Mouse (Mus musculus) small intestine, adult 2 months (tissue): ENCODE measurements at regions not wholly inside any gene's neighbourhood (a gene's known extent, or its start where the extent isn't known, plus 50 kb on each side); places are given as distances from the start of the nearest gene placed in this dataset.
A peak's percentile ranks its signal among the peaks of the same experiment; 100 is the strongest.
"Not testable (repeated sequence)": the region's sequence is repeated elsewhere in the genome, so short reads cannot be mapped to it uniquely, and the experiment has no call there.

Experiments
- H3K27ac ChIP-seq: fragments of 200-500 bp; 2 replicates; pipeline ENCODE4 v1.5.1; 2012; ENCODE audit warnings: low read depth, low read length, control low read depth, inconsistent platforms; ENCODE audit not compliant: insufficient read depth
- H3K27me3 ChIP-seq: fragments of 200-500 bp; 2 replicates; pipeline ENCODE4 v1.6.1; 2012; ENCODE audit warnings: mild to moderate bottlenecking, moderate library complexity, low read length, inconsistent platforms; ENCODE audit not compliant: control insufficient read depth, insufficient read depth
- H3K36me3 ChIP-seq: fragments of 200-500 bp; 2 replicates; pipeline ENCODE4 v1.6.1; 2012; ENCODE audit warnings: mild to moderate bottlenecking, low read length, control low read depth, inconsistent platforms; ENCODE audit not compliant: control insufficient read depth, insufficient read depth
- H3K4me1 ChIP-seq: fragments of 200-500 bp; 2 replicates; pipeline ENCODE4 v1.6.1; 2012; ENCODE audit warnings: low read length, inconsistent platforms, mixed read lengths; ENCODE audit not compliant: control insufficient read depth, insufficient read depth, insufficient read length
- H3K4me3 ChIP-seq: fragments of 200-500 bp; 2 replicates; pipeline ENCODE4 v1.5.1; 2012; ENCODE audit warnings: low read depth, mild to moderate bottlenecking, control low read depth, inconsistent platforms, low read length, moderate library complexity
- CTCF ChIP-seq: fragments of 200-500 bp; IDR thresholded peaks from 2 replicates; pipeline ENCODE4 v1.5.1; 2012; ENCODE audit warnings: low read depth, mild to moderate bottlenecking, control low read depth, inconsistent platforms, low read length, moderate library complexity, mixed read lengths; ENCODE audit not compliant: insufficient replicate concordance, insufficient read length; ENCODE audit errors: extremely low read depth
- POLR2A ChIP-seq: fragments of 200-500 bp; IDR thresholded peaks from 2 replicates; pipeline ENCODE4 v1.6.1; 2012; ENCODE audit warnings: low read depth, mild to moderate bottlenecking, control low read depth, inconsistent platforms, low read length, moderate library complexity
- WGBS: fragments of 180-500 bp; shearing (Covaris S2); methylation state at CpG from one replicate; pipeline ENCODE4 v1.1.7; 2018; 5-methylcytosine and 5-hydroxymethylcytosine counted together

DNA sequence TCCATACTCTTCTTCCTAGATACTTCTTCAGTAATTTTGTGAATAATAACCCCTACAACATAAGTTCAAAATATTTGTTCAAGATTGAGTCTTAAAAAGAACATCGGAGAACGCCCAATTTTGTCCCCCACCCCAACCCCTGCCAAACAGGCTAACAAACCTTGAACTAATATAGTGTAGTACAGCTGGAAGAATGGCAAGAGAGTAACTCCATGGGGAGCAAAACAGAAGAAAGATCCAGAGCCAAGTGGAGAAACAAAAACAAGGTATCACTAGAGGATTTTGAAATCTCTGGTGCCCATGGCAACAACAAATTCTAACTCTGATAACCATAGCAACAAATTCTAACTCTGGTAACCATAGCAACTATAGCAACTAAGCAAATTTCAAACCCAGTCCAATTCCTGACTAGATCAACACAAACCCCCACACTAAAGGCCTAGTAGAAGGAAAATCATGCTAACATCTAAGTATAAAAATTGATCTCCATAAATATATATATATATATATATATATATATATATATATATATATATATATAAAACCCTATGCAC, 74.2 kb upstream of the Magee2 start:
- WGBS = 85% methylated on average over 2 of the region's 2 CpGs
- TF ChIP-seq POLR2A = no peak

DNA sequence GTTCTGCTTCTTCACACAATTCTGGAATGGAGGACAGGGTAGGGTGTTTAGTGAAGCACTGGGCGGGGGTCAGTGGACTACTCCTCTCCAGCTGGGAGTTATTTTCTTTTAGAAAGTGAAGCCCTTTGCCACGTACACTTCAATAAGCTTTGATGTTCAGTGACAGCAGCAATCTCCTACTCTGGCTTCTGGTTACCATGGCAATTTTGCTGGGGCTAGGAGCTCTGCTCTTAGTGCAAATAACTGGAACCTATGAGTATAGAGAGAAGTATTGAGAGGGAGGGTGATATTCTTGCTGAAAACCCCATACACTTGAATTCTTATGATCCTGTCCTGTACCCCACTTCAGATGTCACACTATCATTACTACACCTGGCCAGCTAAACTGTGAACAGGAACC, 94.5 kb upstream of the Magee2 start:
- H3K36me3 ChIP-seq = no peaks in the 10 kb centered on the region
- H3K4me1 ChIP-seq = no peaks in the 10 kb centered on the region
- no peak overlapping the region for H3K4me3 ChIP-seq
- H3K27me3 ChIP-seq = no peaks in the 10 kb centered on the region
- 48% methylated on average over 2 of the region's 2 CpGs for WGBS
- TF ChIP-seq CTCF (no peak), POLR2A (no peak)
- no peak overlapping the region for H3K27ac ChIP-seq

More for the DNA sequence above, 74.2 kb upstream of the Magee2 start:
- Histone ChIP-seq H3K27ac (no peak overlapping the region), H3K36me3 (no peaks in the 10 kb centered on the region), H3K4me1 (no peaks in the 10 kb centered on the region), H3K4me3 (no peak overlapping the region), H3K27me3 (no peaks in the 10 kb centered on the region)

DNA sequence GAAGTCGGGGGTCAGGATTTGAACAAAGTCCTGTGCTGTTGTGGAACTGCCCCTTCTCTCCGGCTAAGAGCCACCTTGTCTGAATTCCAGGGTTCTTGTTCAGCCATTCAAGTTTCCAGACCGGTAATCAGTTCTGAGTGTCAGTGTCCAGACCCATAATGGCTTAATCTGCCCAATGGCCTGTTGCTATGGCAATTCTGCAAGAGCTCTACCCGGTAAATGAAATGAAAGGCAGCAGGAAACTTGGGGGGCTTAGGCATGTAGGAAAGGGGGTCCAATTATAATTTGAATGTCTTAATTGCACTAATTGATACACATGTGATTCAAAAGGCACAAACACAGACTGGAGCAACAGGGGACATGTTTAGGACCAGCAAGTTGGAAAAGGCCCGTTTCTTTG, 95.7 kb upstream of the Magee2 start:
- not testable (repeated sequence) for H3K36me3 ChIP-seq, H3K4me1 ChIP-seq, H3K27ac ChIP-seq, H3K27me3 ChIP-seq, H3K4me3 ChIP-seq
- WGBS = 81% methylated on average over 4 of the region's 5 CpGs

DNA sequence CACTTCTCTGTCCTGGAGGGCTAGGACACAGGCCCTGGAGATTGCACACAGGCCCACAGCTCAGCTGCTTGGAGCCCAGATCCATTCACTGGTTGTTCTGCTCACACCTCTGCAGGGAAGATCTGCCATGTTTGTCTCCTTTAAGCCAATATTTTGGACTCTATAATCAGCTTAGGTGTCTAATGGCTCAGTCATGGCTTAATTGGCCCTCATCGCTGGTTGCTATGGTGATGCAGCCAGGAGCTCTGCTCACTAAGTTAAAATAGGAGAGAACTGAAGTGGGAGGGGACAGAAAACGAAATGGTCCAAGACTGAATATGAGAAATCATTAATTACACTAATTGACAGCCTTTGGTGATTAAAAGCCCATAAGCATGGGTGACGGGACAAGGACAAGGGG, 96.3 kb upstream of the Magee2 start:
- not testable (repeated sequence) for H3K27ac ChIP-seq, H3K4me1 ChIP-seq, H3K36me3 ChIP-seq, H3K27me3 ChIP-seq, H3K4me3 ChIP-seq
- WGBS = 78% methylated on average over 1 of the region's 3 CpGs

DNA sequence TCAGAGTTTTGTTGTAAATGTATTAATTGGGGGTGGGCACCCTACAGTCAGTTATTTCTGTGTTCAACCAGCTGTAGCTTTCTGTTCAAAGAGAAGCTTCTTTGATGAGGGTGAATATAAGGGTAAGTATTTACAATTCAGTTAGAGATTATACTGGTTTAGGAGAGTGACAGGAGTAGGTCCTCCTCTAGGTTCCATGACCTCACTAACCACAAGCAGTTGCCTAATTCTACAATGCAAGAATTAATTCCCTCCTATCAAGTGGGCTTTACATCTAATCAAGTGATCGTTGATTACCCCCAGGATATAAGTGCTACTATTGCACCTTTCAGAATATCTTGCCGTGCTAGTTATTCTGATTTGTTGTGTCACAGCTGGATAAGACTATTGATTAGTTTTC, 101.1 kb upstream of the Pbdc1 start:
- no peaks in the 10 kb centered on the region for H3K4me1 ChIP-seq
- 77% methylated on average over 2 of the region's 2 CpGs for WGBS
- no peaks in the 10 kb centered on the region for H3K27me3 ChIP-seq

DNA sequence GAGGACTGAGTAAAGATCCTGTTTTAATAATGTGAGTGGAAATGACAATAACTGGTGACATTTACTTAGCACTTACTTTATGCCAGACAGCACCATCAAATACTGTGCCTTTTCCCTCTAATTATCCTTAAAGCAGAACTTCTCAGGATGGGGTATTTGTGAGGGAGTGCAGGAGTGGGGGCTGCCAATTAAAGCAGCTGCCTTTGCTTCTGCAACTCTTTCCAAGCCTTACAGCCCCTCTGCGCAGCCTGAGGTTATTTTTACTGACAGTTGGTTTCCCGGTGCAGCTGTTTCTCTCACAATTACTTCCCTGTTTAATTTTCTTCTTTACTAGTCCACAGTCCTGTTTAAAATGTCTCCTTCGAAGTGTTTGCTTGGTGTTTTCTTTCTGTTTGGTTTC, 76.3 kb upstream of the Pbdc1 start:
- WGBS = 33% methylated on average over 3 of the region's 3 CpGs
- TF ChIP-seq CTCF (no peak), POLR2A (no peak)
- H3K27ac ChIP-seq = no peak overlapping the region
- H3K4me3 ChIP-seq = no peak overlapping the region
- H3K27me3 ChIP-seq = no peaks in the 10 kb centered on the region
- no peaks in the 10 kb centered on the region for H3K36me3 ChIP-seq
- H3K4me1 ChIP-seq = no peaks in the 10 kb centered on the region

More for the DNA sequence above, 101.1 kb upstream of the Pbdc1 start:
- H3K27ac ChIP-seq = no peak overlapping the region
- no peak for TF ChIP-seq CTCF
- no peak for TF ChIP-seq POLR2A
- no peaks in the 10 kb centered on the region for H3K36me3 ChIP-seq
- H3K4me3 ChIP-seq = no peak overlapping the region

DNA sequence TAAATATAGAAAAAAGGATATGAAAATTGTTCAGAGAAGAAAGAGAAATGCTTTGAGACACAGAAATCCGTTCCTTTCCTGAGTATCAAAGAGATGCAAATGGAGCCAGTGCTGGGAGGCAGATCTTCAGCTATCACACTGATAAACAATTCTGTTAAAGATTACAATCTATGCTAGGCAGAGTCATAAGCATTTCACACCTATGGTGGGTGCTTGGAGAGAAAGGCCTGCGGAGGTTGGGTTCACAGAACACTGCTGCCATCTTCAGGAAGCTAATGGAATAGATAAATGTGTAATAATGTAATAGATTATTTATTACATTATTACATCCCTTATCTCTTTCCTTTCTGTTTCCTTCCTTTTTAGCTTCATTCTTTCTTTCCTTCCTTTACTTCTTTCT, 73.1 kb upstream of the Pbdc1 start:
- WGBS = 20% methylated on average over 2 of the region's 2 CpGs

More for the DNA sequence above, 73.1 kb upstream of the Pbdc1 start:
- H3K27me3 ChIP-seq = no peaks in the 10 kb centered on the region
- H3K36me3 ChIP-seq = no peaks in the 10 kb centered on the region
- TF ChIP-seq CTCF (peak; percentile 20; the same call in 1 of the 2 replicates), POLR2A (no peak)
- no peak overlapping the region for H3K4me3 ChIP-seq
- H3K27ac ChIP-seq = no peak overlapping the region
- no peaks in the 10 kb centered on the region for H3K4me1 ChIP-seq
